Mouse (Mus musculus): ENCODE results near the gene Gm10192. TPM values are rescaled to one million over a fixed set of nuclear protein-coding genes. Genes with fewer than 3 reads are reported as not detected.

Gene Gm10192
- polyA plus RNA-seq, 1 experiment, result not detected

DNA sequence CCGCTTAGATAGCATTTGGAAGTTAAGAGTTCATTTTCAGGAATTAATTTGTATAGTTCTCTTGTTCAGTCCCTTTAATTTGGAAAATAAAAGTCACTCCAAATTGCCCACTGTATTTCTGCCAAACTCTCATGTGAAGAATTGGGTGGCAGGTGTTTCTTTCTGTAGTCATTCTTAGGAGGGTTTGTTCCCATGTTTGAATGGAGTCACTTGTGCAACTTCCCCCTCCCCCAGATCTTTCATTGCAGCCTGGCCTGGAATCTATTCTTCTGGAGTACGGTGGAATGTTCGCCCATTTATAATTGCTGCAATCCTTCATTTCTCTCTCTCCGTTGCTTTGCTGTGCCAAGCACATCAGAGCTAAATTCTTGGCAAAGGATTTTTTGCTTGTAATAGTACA, 10.2 kb upstream of the Gm10192 start:
- H3K4me3 ChIP-seq (ENCODE audit: insufficient read depth, poor library complexity, severe bottlenecking), result no peak overlapping the region
- TF ChIP-seq MYOD1 (IDR thresholded peaks at IDR 0.05; ENCODE audit: control insufficient read depth, insufficient read length, low read depth) (no peak), MAX (IDR thresholded peaks at IDR 0.05) (no peak), USF1 (IDR thresholded peaks at IDR 0.05; ENCODE audit: low read depth) (no peak), FOSL1 (IDR thresholded peaks at IDR 0.05; ENCODE audit: insufficient read depth, low read length, poor library complexity, severe bottlenecking) (no peak), MYOG (IDR thresholded peaks at IDR 0.05; ENCODE audit: control insufficient read depth, extremely low read depth, insufficient read length) (no peak), CEBPB (IDR thresholded peaks at IDR 0.05; ENCODE audit: low read depth) (no peak), CTCF (IDR thresholded peaks at IDR 0.05; ENCODE audit: control insufficient read depth, insufficient read depth, insufficient read length) (no peak)
- no peaks in the 10 kb centered on the region for H3K36me3 ChIP-seq (ENCODE audit: control insufficient read depth, insufficient read depth)
- no peak overlapping the region for H3ac ChIP-seq (ENCODE audit: control insufficient read depth, insufficient read length, low read depth)
- no peaks in the 10 kb centered on the region for H3K27me3 ChIP-seq (ENCODE audit: control insufficient read depth, insufficient read depth, insufficient read length)
- no peaks in the 10 kb centered on the region for H3K79me3 ChIP-seq (ENCODE audit: low read depth)
- no peaks in the 10 kb centered on the region for H3K79me2 ChIP-seq (ENCODE audit: control insufficient read depth, insufficient read depth)

GRCm38 (mm10) chr4:97192601-97193000, 9.6 kb upstream of the Gm10192 start:
- TF ChIP-seq MYOG (IDR thresholded peaks at IDR 0.05; ENCODE audit: control insufficient read depth, extremely low read depth, insufficient read length), result no peak
- TF ChIP-seq FOSL1 (IDR thresholded peaks at IDR 0.05; ENCODE audit: insufficient read depth, low read length, poor library complexity, severe bottlenecking), result no peak
- TF ChIP-seq CEBPB (IDR thresholded peaks at IDR 0.05; ENCODE audit: low read depth), result no peak
- TF ChIP-seq MYOD1 (IDR thresholded peaks at IDR 0.05; ENCODE audit: control insufficient read depth, insufficient read length, low read depth), result no peak
- no peak for TF ChIP-seq CTCF (IDR thresholded peaks at IDR 0.05; ENCODE audit: control insufficient read depth, insufficient read depth, insufficient read length)
- TF ChIP-seq USF1 (IDR thresholded peaks at IDR 0.05; ENCODE audit: low read depth), result no peak
- no peak for TF ChIP-seq MAX (IDR thresholded peaks at IDR 0.05)
- H3K4me3 ChIP-seq (ENCODE audit: insufficient read depth, poor library complexity, severe bottlenecking), result no peak overlapping the region
- no peaks in the 10 kb centered on the region for H3K79me3 ChIP-seq (ENCODE audit: low read depth)
- no peaks in the 10 kb centered on the region for H3K27me3 ChIP-seq (ENCODE audit: control insufficient read depth, insufficient read depth, insufficient read length)
- no peaks in the 10 kb centered on the region for H3K79me2 ChIP-seq (ENCODE audit: control insufficient read depth, insufficient read depth)
- no peaks in the 10 kb centered on the region for H3K36me3 ChIP-seq (ENCODE audit: control insufficient read depth, insufficient read depth)
- H3ac ChIP-seq (ENCODE audit: control insufficient read depth, insufficient read length, low read depth), result no peak overlapping the region

DNA sequence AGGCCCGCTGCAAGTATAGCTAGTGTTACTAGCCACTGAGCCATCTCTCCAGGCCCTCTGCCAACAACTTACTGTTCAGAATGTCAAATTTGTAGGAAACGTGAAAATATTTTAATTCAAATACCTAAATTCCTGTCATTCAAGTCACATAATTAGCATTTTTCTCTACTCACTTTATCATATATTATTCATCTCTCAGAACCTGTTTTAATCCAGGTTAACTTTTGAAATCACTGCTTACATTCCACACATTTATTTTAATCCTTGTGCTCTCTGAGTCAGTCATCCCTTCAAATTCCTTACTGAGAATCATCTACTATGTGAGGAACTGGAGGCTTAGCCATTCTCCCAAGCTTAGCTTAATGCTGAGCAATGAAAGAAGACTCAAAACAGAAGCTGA, 2.6 kb downstream of the Gm10192 start:
- Histone ChIP-seq H3ac (ENCODE audit: control insufficient read depth, insufficient read length, low read depth) (no peak overlapping the region), H3K79me3 (ENCODE audit: low read depth) (no peaks in the 10 kb centered on the region), H3K4me3 (ENCODE audit: insufficient read depth, poor library complexity, severe bottlenecking) (no peak overlapping the region), H3K79me2 (ENCODE audit: control insufficient read depth, insufficient read depth) (no peaks in the 10 kb centered on the region), H3K27me3 (ENCODE audit: control insufficient read depth, insufficient read depth, insufficient read length) (no peaks in the 10 kb centered on the region), H3K36me3 (ENCODE audit: control insufficient read depth, insufficient read depth) (no peaks in the 10 kb centered on the region)
- TF ChIP-seq MYOD1 (IDR thresholded peaks at IDR 0.05; ENCODE audit: control insufficient read depth, insufficient read length, low read depth) (no peak), CTCF (IDR thresholded peaks at IDR 0.05; ENCODE audit: control insufficient read depth, insufficient read depth, insufficient read length) (no peak), USF1 (IDR thresholded peaks at IDR 0.05; ENCODE audit: low read depth) (no peak), MAX (IDR thresholded peaks at IDR 0.05) (no peak), MYOG (IDR thresholded peaks at IDR 0.05; ENCODE audit: control insufficient read depth, extremely low read depth, insufficient read length) (no peak)

- no peaks in the 10 kb centered on the region for H3K27me3 ChIP-seq (ENCODE audit: control insufficient read depth, insufficient read depth, insufficient read length)
- no peaks in the 10 kb centered on the region for H3K79me2 ChIP-seq (ENCODE audit: control insufficient read depth, insufficient read depth)
- TF ChIP-seq MAX (IDR thresholded peaks at IDR 0.05), result no peak
- no peak for TF ChIP-seq MYOG (IDR thresholded peaks at IDR 0.05; ENCODE audit: control insufficient read depth, extremely low read depth, insufficient read length)
- TF ChIP-seq FOSL1 (IDR thresholded peaks at IDR 0.05; ENCODE audit: insufficient read depth, low read length, poor library complexity, severe bottlenecking), result no peak
- TF ChIP-seq CTCF (IDR thresholded peaks at IDR 0.05; ENCODE audit: control insufficient read depth, insufficient read depth, insufficient read length), result no peak
- no peak for TF ChIP-seq MYOD1 (IDR thresholded peaks at IDR 0.05; ENCODE audit: control insufficient read depth, insufficient read length, low read depth)
- TF ChIP-seq CEBPB (IDR thresholded peaks at IDR 0.05; ENCODE audit: low read depth), result no peak
- no peak for TF ChIP-seq USF1 (IDR thresholded peaks at IDR 0.05; ENCODE audit: low read depth)
- no peak overlapping the region for H3ac ChIP-seq (ENCODE audit: control insufficient read depth, insufficient read length, low read depth)
- no peaks in the 10 kb centered on the region for H3K79me3 ChIP-seq (ENCODE audit: low read depth)
- no peak overlapping the region for H3K4me3 ChIP-seq (ENCODE audit: insufficient read depth, poor library complexity, severe bottlenecking)
- no peaks in the 10 kb centered on the region for H3K36me3 ChIP-seq (ENCODE audit: control insufficient read depth, insufficient read depth)
Measured at GRCm38 (mm10) chr4:97156841-97157345, 26.1 kb downstream of the Gm10192 start.

GRCm38 (mm10) chr4:97156084-97156483, 26.9 kb downstream of the Gm10192 start:
- H3K27me3 ChIP-seq (ENCODE audit: control insufficient read depth, insufficient read depth, insufficient read length), result no peaks in the 10 kb centered on the region
- no peaks in the 10 kb centered on the region for H3K79me2 ChIP-seq (ENCODE audit: control insufficient read depth, insufficient read depth)
- no peak overlapping the region for H3ac ChIP-seq (ENCODE audit: control insufficient read depth, insufficient read length, low read depth)
- TF ChIP-seq MYOD1 (IDR thresholded peaks at IDR 0.05; ENCODE audit: control insufficient read depth, insufficient read length, low read depth), result no peak
- TF ChIP-seq FOSL1 (IDR thresholded peaks at IDR 0.05; ENCODE audit: insufficient read depth, low read length, poor library complexity, severe bottlenecking), result no peak
- no peak for TF ChIP-seq CEBPB (IDR thresholded peaks at IDR 0.05; ENCODE audit: low read depth)
- TF ChIP-seq MAX (IDR thresholded peaks at IDR 0.05), result no peak
- no peak for TF ChIP-seq USF1 (IDR thresholded peaks at IDR 0.05; ENCODE audit: low read depth)
- no peak for TF ChIP-seq MYOG (IDR thresholded peaks at IDR 0.05; ENCODE audit: control insufficient read depth, extremely low read depth, insufficient read length)
- no peak for TF ChIP-seq CTCF (IDR thresholded peaks at IDR 0.05; ENCODE audit: control insufficient read depth, insufficient read depth, insufficient read length)
- H3K4me3 ChIP-seq (ENCODE audit: insufficient read depth, poor library complexity, severe bottlenecking), result no peak overlapping the region
- H3K79me3 ChIP-seq (ENCODE audit: low read depth), result no peaks in the 10 kb centered on the region
- H3K36me3 ChIP-seq (ENCODE audit: control insufficient read depth, insufficient read depth), result no peaks in the 10 kb centered on the region

DNA sequence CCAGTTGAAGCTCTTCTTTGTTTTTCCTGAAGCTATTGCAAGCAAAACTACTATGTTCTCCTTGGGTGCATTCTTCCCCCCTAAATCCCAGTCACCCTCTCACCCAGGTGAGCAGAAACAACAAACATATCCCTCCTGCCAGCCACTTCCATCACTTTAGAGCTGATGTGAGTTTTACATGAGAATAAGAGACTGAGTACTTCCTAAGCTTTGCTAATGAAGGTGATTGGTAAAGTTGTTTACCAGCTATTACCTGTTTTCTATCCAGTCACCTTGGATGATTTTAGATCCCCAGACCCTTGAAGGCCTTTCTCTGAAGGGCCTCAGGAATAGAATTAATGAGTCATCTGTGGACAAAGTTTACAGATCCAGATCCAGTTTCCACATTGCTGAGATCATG, 29.4 kb downstream of the Gm10192 start:
- Histone ChIP-seq H3K79me2 (ENCODE audit: control insufficient read depth, insufficient read depth) (no peaks in the 10 kb centered on the region), H3ac (ENCODE audit: control insufficient read depth, insufficient read length, low read depth) (no peak overlapping the region), H3K4me3 (ENCODE audit: insufficient read depth, poor library complexity, severe bottlenecking) (no peak overlapping the region), H3K27me3 (ENCODE audit: control insufficient read depth, insufficient read depth, insufficient read length) (no peaks in the 10 kb centered on the region), H3K36me3 (ENCODE audit: control insufficient read depth, insufficient read depth) (no peaks in the 10 kb centered on the region), H3K79me3 (ENCODE audit: low read depth) (no peaks in the 10 kb centered on the region)
- TF ChIP-seq MYOG (IDR thresholded peaks at IDR 0.05; ENCODE audit: control insufficient read depth, extremely low read depth, insufficient read length) (no peak), FOSL1 (IDR thresholded peaks at IDR 0.05; ENCODE audit: insufficient read depth, low read length, poor library complexity, severe bottlenecking) (no peak), CEBPB (IDR thresholded peaks at IDR 0.05; ENCODE audit: low read depth) (no peak), USF1 (IDR thresholded peaks at IDR 0.05; ENCODE audit: low read depth) (no peak), CTCF (IDR thresholded peaks at IDR 0.05; ENCODE audit: control insufficient read depth, insufficient read depth, insufficient read length) (no peak), MYOD1 (IDR thresholded peaks at IDR 0.05; ENCODE audit: control insufficient read depth, insufficient read length, low read depth) (no peak), MAX (IDR thresholded peaks at IDR 0.05) (no peak)
